Mouse (Mus musculus) liver, embryonic 15.5 days (tissue): ENCODE data around the gene Fzd4. TPM values are rescaled to one million over a fixed set of nuclear protein-coding genes. Genes with fewer than 3 reads are reported as not detected.

Experiments used
- ATAC-seq: fragments of 200-750 bp; cut with Nextera tagmentation; 2 replicates; pipeline ENCODE4 v1.8.0; 2017; ENCODE audit warnings: moderate number of reproducible peaks, mild to moderate bottlenecking, moderate library complexity; ENCODE audit not compliant: insufficient read depth
- H3K27ac ChIP-seq: fragments of 300-500 bp; sonication (generic); replicated peaks from 2 replicates; pipeline ENCODE4 v1.5.1; 2015; ENCODE audit warnings: mild to moderate bottlenecking, inconsistent platforms
- H3K27me3 ChIP-seq: fragments of 300-500 bp; sonication (generic); 2 replicates; pipeline ENCODE4 v1.6.1; 2015; ENCODE audit warnings: mild to moderate bottlenecking, inconsistent platforms
- H3K36me3 ChIP-seq: fragments of 300-500 bp; sonication (generic); replicated peaks from 2 replicates; pipeline ENCODE4 v1.6.1; 2015; ENCODE audit warnings: moderate library complexity, mild to moderate bottlenecking, inconsistent platforms
- H3K4me1 ChIP-seq: fragments of 300-500 bp; sonication (generic); replicated peaks from 2 replicates; pipeline ENCODE4 v1.6.1; 2015; ENCODE audit warnings: inconsistent platforms
- H3K4me2 ChIP-seq: fragments of 300-500 bp; sonication (generic); 2 replicates; pipeline ENCODE4 v1.6.1; 2015; ENCODE audit warnings: moderate library complexity, mild to moderate bottlenecking, inconsistent platforms
- H3K4me3 ChIP-seq: fragments of 300-500 bp; sonication (generic); replicated peaks from 2 replicates; pipeline ENCODE4 v1.5.1; 2015; ENCODE audit warnings: mild to moderate bottlenecking, inconsistent platforms
- H3K9ac ChIP-seq: fragments of 300-500 bp; sonication (generic); 2 replicates; pipeline ENCODE4 v1.6.1; 2015; ENCODE audit warnings: moderate library complexity, mild to moderate bottlenecking, inconsistent platforms
- H3K9me3 ChIP-seq: fragments of 300-500 bp; sonication (generic); replicated peaks from 2 replicates; pipeline ENCODE4 v1.6.1; 2016; ENCODE audit warnings: inconsistent platforms
- WGBS: fragments of 180-500 bp; shearing (Covaris S2); methylation state at CpG from one replicate; pipeline ENCODE4 v1.1.7; 2015; ENCODE audit warnings: mixed read lengths; ENCODE audit not compliant: insufficient replicate concordance; 5-methylcytosine and 5-hydroxymethylcytosine counted together
- polyA plus RNA-seq: library from polyadenylated mRNA; unstranded; fragments of >200 nt; fragmentation: Nextera tagmentation; extraction: Ambion mirVana; gene quantifications from 2 replicates; pipeline ENCODE4 v1.2.1, GENCODE M21; 2015

Fzd4 gene
- polyA plus RNA-seq, 1 experiment from 2014 or later = 1.9 TPM

DNA sequence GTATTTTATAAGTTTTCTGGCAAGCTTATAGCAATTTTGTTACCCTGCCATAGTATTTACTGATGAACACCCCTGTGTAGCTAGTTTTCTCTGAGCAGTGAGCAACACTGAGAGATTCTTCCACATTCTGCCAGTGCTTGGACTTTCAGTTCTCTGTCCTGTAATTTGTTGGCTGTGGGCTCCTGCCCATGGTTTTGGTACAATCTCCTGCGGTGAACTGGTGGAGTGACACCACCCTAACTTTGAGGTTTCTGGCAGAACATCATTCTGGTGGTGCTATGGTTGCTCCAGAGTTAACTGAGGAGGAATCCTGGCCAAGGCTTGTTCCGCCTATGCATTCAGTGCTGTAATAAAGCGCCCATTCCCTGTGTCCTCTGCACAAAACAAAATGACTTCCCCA, 21.3 kb upstream of the Fzd4 start:
- Histone ChIP-seq H3K9me3 (no peaks in the 10 kb centered on the region), H3K27me3 (no peaks in the 10 kb centered on the region), H3K4me2 (no peak overlapping the region), H3K27ac (no peak overlapping the region), H3K9ac (no peak overlapping the region), H3K4me1 (0 out of 2 replicates have a peak, but pooled peaks cover 4% of the 10 kb centered on the region), H3K4me3 (no peak overlapping the region), H3K36me3 (no peaks in the 10 kb centered on the region)
- 68% methylated on average over 3 of the region's 3 CpGs for WGBS
- no peak for ATAC-seq

DNA sequence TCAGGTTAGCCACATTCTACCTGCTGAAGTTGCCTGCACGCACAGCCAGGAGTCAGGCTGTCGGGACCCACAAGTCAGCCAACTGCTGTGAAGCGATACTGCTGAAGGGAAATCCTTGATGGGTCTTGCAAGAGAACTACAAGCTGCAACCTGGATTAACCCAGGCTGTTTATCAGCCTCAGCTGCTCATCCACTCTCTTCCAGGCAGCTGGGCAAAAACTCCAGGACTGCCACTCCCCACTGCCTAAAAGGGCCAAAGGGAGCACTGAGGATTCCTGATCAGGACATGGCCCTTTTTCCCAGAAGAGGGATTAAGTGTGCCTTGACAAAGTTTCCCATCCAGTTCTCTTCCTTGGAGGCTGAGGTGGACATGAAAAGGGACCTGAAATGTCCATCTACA, 15.2 kb upstream of the Fzd4 start:
- peaks cover 4% of the 10 kb centered on the region; the same call in 1 of the 2 replicates for H3K4me1 ChIP-seq
- WGBS = 63% methylated on average over 3 of the region's 3 CpGs
- ATAC-seq = no peak
- no peaks in the 10 kb centered on the region for H3K36me3 ChIP-seq
- no peaks in the 10 kb centered on the region for H3K27me3 ChIP-seq
- H3K4me3 ChIP-seq = no peak overlapping the region
- no peak overlapping the region for H3K27ac ChIP-seq
- no peak overlapping the region for H3K9ac ChIP-seq
- H3K4me2 ChIP-seq = no peak overlapping the region
- H3K9me3 ChIP-seq = no peaks in the 10 kb centered on the region

DNA sequence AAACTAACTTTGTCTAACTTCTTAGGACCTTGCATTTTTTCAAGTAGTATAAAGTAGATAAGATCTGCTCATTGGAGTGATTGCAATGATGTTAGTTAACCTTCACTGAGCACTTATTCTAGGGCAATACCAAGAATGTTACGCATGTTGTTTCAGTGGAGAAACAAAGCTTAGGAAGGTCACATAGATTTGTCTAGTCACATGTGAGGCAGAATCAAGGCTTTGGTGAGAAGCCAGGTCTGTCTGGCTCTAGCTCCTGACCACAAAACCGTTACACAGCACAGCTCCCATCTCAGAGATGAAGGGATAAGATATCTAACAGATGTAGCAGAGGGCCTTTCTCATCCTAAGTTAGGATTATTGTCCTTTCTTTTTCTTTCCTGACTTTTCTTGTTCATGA, 13.5 kb upstream of the Fzd4 start:
- Histone ChIP-seq H3K4me1 (peaks cover 4% of the 10 kb centered on the region; the same call in 1 of the 2 replicates), H3K27ac (no peak overlapping the region), H3K9ac (no peak overlapping the region), H3K4me2 (no peak overlapping the region), H3K27me3 (no peaks in the 10 kb centered on the region), H3K4me3 (no peak overlapping the region), H3K36me3 (no peaks in the 10 kb centered on the region), H3K9me3 (no peaks in the 10 kb centered on the region)
- 42% methylated on average over 2 of the region's 2 CpGs for WGBS
- no peak for ATAC-seq

DNA sequence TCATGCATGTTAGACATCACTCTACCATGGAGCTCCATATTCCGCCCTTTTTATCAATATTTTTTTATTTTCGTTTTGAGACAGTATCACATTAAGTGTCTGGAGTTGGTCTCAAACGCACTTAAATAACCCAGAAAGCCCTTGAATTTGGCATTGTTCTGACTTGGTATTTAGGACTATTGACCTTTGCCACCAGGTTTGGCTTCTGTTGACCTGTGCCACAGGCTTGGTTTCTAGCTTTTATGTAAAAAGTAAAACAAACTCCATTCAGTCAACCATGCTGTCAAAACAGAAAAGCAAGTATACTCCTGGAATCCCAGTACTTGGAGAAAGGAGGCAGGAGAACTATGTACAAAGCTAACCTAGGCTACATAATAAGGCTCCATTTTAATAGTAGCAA, 12.9 kb upstream of the Fzd4 start:
- H3K27me3 ChIP-seq = no peaks in the 10 kb centered on the region
- WGBS = 57% methylated on average over 3 of the region's 3 CpGs
- no peak overlapping the region for H3K9ac ChIP-seq
- H3K4me1 ChIP-seq = peaks cover 4% of the 10 kb centered on the region; the same call in 1 of the 2 replicates
- no peak overlapping the region for H3K27ac ChIP-seq
- no peak overlapping the region for H3K4me2 ChIP-seq
- H3K9me3 ChIP-seq = no peaks in the 10 kb centered on the region
- no peaks in the 10 kb centered on the region for H3K36me3 ChIP-seq
- ATAC-seq = no peak
- H3K4me3 ChIP-seq = no peak overlapping the region

DNA sequence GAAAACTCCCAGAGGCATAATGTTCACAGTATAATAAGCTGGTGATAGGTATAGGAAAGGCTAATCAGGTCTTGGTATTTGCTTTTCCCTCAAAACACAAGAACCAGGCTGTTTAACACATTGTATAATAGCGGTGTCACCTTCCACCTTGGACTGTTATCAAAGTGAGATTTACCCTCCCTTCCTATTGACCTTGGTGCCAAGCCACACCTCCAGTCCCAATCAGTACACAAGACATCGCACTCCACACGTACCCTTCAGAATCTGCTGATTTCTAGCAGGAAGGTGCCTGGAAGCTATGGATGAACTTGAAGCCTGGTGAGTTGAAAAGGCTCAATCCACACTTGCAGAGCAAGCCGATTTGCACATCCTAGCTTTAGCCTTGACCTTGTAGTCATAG, 12.3 kb upstream of the Fzd4 start:
- H3K27ac ChIP-seq = no peak overlapping the region
- ATAC-seq = peak; percentile 44; the same call in 1 of the 2 replicates
- H3K4me1 ChIP-seq = peaks cover 4% of the 10 kb centered on the region; the same call in 1 of the 2 replicates
- H3K9ac ChIP-seq = no peak overlapping the region
- no peaks in the 10 kb centered on the region for H3K27me3 ChIP-seq
- H3K4me2 ChIP-seq = no peak overlapping the region
- WGBS = 51% methylated on average over 4 of the region's 4 CpGs
- H3K36me3 ChIP-seq = no peaks in the 10 kb centered on the region
- no peaks in the 10 kb centered on the region for H3K9me3 ChIP-seq
- H3K4me3 ChIP-seq = no peak overlapping the region

DNA sequence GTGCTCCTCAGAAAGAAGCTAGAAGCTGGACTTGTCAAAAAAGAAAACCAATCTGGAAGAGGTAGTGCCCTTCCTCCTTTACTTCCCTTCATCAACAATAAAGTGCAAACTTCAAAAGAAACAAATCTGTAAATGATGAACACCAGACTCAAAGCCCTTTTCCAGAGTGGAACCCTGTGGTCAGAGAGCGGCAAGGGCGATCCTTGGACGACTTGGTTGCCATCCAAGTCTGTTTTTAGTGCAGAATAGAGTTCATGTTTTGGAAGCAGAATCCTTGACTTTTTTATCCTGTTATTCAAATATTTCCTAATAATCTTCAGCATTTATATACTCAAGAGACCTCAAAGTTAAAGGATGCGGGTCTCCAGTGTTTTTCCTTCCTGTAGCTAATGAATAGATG, 11.8 kb upstream of the Fzd4 start:
- Histone ChIP-seq H3K27me3 (no peaks in the 10 kb centered on the region), H3K4me1 (peaks cover 4% of the 10 kb centered on the region; the same call in 1 of the 2 replicates), H3K36me3 (no peaks in the 10 kb centered on the region), H3K9me3 (no peaks in the 10 kb centered on the region), H3K27ac (no peak overlapping the region), H3K4me2 (no peak overlapping the region), H3K9ac (no peak overlapping the region), H3K4me3 (no peak overlapping the region)
- ATAC-seq = no peak
- 58% methylated on average over 4 of the region's 4 CpGs for WGBS

DNA sequence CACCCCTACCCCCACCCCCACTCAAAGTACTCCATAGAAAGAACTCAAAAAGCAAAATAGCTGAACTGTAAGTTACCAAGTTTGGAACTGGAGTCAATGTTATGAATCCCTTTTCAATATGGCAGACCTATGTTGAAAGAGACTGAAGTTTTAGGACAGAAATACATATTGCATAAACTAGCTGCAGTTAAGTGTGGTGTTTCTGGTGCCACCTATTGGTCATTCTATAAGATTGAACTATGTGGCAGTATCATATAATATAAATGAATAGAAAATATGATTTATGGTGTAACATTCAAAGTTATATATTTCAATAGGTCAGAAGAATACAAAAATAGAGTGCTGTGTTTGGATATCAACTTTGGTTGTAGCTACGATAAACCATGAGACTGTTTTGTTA, 11.3 kb upstream of the Fzd4 start:
- Histone ChIP-seq H3K9me3 (no peaks in the 10 kb centered on the region), H3K36me3 (no peaks in the 10 kb centered on the region), H3K4me2 (no peak overlapping the region), H3K9ac (no peak overlapping the region), H3K4me3 (no peak overlapping the region), H3K27me3 (no peaks in the 10 kb centered on the region), H3K27ac (no peak overlapping the region), H3K4me1 (peaks cover 4% of the 10 kb centered on the region; the same call in 1 of the 2 replicates)
- 76% methylated on average over 1 of the region's 1 CpGs for WGBS
- ATAC-seq = no peak

DNA sequence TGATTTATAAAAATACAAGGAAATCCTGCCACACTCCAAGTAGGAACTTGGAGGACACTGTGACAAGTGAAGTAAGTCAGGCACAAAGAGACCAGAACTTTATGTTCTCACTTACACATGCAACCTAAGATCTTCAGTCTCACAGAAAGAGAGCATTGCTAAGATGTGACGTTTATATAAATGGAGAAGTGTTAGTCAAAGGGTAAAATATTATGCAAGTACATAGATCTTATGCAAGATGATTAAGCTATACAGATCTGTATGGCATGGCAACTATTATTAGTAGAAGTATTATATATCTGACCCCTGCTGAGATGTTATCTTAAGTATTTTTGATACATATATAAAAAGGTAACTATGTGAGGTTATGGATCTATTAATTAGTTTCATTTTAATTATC, 8.8 kb upstream of the Fzd4 start:
- no peak overlapping the region for H3K4me2 ChIP-seq
- no peaks in the 10 kb centered on the region for H3K27me3 ChIP-seq
- H3K27ac ChIP-seq = no peak overlapping the region
- H3K9ac ChIP-seq = no peak overlapping the region
- no peaks in the 10 kb centered on the region for H3K9me3 ChIP-seq
- H3K4me3 ChIP-seq = no peak overlapping the region
- no peak for ATAC-seq
- H3K36me3 ChIP-seq = no peaks in the 10 kb centered on the region
- 45% methylated on average over 1 of the region's 1 CpGs for WGBS
- H3K4me1 ChIP-seq = no peaks in the 10 kb centered on the region; the same call in 1 of the 2 replicates

DNA sequence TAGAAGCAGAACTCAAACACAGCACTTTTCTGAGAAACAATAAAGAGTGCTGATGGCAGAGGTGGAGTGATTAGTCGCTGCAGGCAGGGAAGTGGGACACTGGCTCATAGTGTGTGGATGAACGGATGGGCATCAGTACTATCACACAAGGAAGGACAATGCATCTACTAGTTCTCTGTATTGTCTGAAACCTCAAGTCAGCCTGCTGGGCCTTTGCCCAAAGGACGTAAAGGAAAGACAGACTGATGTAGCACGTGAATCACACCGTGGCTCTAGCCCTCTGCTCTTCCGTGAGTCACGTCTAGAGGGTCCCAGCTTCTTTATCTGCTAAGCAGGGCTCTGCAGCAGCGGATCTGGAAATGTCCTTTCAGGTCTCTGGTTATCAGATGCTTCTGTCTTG, 7.8 kb upstream of the Fzd4 start:
- Histone ChIP-seq H3K4me1 (peaks cover 5% of the 10 kb centered on the region; the same call in 1 of the 2 replicates), H3K27me3 (peaks cover 4% of the 10 kb centered on the region; the same call in 1 of the 2 replicates), H3K9ac (no peak overlapping the region), H3K27ac (no peak overlapping the region), H3K36me3 (no peaks in the 10 kb centered on the region), H3K4me2 (no peak overlapping the region), H3K9me3 (no peaks in the 10 kb centered on the region), H3K4me3 (no peak overlapping the region)
- no peak for ATAC-seq
- WGBS = 61% methylated on average over 8 of the region's 8 CpGs

DNA sequence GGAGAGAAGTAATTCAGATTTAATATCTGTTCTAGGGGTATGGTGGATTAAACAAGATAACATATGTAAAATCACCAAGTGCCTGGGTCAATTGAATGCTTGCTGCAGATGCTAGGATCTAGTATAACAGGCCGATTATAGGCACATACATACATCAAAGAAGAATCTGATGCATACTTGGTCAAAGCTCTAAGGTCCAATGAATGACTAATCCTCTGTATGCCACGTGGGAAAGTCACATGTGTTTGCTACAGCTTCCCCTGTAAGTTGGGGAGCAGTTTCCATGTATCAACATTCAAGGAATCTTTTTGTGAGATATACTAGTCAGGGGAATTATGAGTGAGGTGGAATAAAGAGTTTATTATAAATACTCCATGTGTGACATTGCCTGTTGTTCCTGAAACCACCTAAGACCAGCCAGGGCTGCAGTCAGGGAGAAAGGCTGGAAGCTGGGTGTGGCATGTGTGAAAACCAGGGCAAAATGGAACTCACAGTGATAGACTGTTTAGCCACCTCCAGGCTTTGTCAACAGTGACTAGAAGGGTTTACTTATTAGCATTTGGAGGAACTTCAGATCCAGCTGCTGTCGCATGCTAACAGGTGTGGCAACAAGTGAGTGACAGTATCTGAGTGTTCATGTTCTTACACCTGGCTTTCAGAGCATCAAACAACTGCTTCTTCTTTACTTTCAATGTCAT, 6.2 kb upstream of the Fzd4 start:
- peaks cover 12% of the 10 kb centered on the region; the same call in 1 of the 2 replicates for H3K4me1 ChIP-seq
- no peak overlapping the region for H3K27ac ChIP-seq
- no peaks in the 10 kb centered on the region for H3K36me3 ChIP-seq
- no peak overlapping the region for H3K4me2 ChIP-seq
- peaks cover 20% of the 10 kb centered on the region for H3K27me3 ChIP-seq
- H3K4me3 ChIP-seq = no peak overlapping the region
- 43% methylated on average over 3 of the region's 3 CpGs for WGBS
- no peak overlapping the region for H3K9ac ChIP-seq
- no peaks in the 10 kb centered on the region for H3K9me3 ChIP-seq
- peak; percentile 43; the same call in 1 of the 2 replicates for ATAC-seq

DNA sequence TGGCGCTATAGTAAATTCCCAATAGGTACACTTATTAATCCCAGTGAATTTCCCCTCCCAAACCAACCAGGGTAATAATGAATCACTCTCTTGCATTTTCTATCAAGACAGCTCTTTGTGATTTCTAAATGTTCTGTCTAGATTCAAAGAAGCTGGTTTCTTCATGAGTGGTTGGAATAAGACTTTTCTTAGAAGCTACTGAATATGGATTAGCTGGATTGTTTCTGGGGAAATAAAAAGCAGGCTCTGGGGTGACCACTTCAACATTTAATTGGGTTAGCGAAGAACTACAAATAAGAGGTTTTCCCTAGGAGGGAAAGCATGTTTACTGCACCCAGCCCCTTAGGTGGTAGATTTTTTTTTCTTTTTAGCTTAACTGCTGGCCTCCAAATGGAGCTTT, 3.4 kb upstream of the Fzd4 start:
- Histone ChIP-seq H3K4me1 (peaks cover 30% of the 10 kb centered on the region), H3K4me2 (no peak overlapping the region), H3K9me3 (no peaks in the 10 kb centered on the region), H3K4me3 (no peak overlapping the region), H3K9ac (no peak overlapping the region), H3K36me3 (no peaks in the 10 kb centered on the region), H3K27me3 (peaks cover 45% of the 10 kb centered on the region), H3K27ac (no peak overlapping the region)
- no peak for ATAC-seq
- WGBS = 75% methylated on average over 2 of the region's 2 CpGs
